Mouse (Mus musculus): ENCODE data around the gene Atp8a1.
"Not testable (repeated sequence)": the region's sequence is repeated elsewhere in the genome, so short reads cannot be mapped to it uniquely, and the experiment has no call there.

Gene Atp8a1

DNA sequence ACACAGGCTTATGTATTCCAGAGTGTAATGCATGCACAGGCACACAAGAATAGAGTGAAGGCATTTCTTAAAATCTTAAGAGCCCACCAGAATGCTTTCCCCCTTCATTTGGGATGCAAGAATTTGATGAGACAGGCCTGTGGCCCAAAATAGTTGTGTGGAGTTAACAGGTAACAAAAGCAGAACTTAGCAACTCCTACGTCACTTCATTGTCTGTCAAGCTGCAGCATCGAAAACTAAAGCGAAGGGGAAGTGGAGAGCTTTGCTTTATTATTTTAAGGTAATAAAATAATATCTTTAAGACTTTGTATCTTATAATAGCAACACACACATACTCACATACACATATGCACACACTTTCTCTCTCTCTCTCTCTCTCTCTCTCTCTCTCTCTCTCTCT lies 20.3 kb downstream of the Atp8a1 start:
- in situ Hi-C loops (cut with MboI, MseI) = no loop called here

DNA sequence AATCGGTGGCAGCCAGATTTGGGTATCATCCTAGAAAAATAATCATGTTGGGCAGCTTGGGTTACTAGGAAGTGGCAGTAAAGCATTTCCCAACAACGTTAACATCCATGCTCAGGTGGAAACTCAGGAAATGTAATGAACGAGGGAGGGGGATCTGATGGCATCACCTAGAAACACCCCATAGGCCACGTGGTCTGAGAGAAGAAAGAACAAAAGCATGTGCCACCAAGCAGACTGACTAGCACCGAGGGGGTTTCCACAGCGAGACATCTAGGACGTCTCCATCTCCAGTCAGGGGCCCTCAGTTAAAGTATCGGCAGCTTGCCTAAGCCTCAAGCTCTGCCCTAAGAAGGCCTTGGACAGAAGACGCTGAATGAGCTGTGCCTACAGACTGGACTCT lies 21.0 kb downstream of the Atp8a1 start:
- in situ Hi-C loops (cut with MboI, MseI) = no loop called here

DNA sequence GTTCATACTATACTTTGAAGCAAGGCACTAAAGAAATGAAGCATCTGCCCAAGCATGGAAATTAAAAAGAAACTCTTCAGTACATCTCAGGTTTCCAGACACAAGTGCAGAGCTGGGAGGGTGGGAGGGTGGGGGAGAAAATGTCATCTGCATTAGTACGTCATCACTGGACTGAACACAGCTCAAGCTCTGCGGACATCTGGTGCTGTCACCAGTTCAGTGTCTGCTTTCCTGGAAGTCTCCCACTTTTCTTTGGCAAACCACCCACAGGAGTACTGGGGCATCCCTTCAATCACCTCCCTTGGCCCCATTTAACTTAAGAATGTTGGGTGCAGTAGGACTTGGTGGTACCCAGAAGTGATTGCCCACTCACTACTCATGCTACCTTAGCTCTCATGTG lies 22.6 kb downstream of the Atp8a1 start:
- in situ Hi-C loops (cut with MboI, MseI) = no loop called here

DNA sequence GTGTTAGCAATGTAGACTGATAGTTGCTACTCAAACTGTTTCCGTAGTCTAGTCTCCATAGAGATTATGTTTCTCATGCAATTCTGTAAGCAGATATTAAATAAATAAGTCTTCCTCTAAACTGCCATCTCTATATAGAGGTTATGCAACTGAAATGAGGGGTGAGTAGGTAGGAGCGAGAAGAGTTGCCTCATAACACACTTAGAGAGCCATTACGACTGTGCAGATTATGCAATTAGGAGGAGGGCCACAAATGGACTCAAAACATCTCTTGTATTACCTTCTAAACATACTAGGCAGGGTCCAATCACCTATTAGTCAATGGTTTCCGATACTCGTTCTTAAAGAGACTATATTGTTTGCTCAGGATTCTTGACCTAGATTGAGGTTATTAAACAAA lies 23.5 kb downstream of the Atp8a1 start:
- in situ Hi-C loops (cut with MboI, MseI) = no loop called here

DNA sequence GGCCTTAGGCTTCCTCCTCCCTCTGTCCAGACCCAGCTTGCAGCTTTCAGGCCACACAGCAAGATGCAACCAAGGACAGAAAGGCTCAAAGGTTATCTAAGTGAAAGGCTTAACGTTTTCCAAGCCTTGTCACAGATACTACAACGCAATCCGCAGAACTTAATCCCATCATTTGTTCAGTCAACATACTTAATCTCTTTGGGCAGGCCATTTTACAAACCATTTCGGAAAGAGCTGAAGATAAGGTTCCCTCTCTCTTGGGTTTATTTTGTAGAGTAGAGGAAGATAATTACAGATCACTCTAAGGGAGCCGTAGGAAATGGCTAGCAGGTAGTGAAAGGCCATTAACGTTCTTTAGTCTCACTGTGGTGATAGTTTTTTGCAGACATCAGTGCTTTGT lies 24.6 kb downstream of the Atp8a1 start:
- in situ Hi-C loops (cut with MboI, MseI) = no loop called here

DNA sequence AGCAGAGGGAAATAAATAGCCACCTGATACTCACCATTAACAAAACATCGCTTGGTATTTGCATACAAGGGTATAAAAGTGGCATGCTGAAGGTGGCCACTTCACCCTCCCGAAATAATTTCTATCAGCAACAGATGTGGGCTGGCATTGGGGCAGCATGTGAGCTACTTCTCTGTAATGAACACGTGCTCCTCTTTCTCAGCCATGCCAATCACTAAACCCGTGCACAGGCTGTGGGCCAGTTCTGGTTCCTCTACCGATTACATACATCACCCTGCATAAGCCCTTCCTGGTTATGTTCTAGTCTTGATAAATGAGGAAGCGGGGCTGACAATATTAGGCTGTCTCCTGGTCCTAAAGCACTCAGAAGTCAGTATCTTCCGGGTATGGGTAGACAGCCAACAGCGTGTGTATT lies 25.2 kb downstream of the Atp8a1 start:
- in situ Hi-C loops (cut with MboI, MseI) = no loop called here

DNA sequence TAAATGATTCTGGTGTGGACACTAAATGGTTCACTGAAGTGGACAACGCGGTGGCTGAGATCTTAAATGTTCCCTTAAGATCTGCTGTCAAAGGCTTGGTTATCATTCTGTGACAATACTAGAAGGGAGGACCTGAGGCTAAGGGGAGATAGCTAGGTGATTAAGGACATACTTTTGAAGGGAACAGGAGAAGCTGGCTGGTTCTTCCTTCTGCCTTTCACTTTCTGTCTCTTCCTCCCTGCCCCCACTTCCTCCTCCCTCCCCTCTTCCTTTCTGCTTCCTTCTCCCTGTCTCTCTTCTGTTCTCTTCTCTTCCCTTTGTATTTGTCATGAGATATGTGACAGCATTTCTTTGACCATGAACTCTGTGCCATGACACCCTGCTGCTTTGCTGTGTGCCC lies 26.0 kb downstream of the Atp8a1 start:
- in situ Hi-C loops (cut with MboI, MseI) = no loop called here

DNA sequence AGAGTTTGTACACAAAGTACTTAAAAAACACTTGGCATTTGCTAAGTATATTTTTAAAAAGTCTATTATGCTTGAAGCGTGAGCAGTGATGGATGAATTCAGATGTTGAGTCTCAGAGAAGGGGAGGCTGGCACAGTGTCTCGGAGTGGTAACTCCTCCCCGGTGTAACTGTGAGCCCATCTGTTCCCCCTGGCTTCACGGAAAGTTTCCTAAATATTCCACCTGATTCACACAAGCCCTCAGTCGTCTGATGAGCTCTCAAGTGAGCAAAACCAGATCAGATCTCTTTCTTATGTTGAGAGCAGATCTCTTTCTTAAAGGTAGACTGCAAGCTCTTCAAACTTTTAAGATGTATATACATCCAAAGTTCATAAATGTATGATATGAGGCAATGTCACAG lies 27.8 kb downstream of the Atp8a1 start:
- in situ Hi-C loops (cut with MboI, MseI) = no loop called here

DNA sequence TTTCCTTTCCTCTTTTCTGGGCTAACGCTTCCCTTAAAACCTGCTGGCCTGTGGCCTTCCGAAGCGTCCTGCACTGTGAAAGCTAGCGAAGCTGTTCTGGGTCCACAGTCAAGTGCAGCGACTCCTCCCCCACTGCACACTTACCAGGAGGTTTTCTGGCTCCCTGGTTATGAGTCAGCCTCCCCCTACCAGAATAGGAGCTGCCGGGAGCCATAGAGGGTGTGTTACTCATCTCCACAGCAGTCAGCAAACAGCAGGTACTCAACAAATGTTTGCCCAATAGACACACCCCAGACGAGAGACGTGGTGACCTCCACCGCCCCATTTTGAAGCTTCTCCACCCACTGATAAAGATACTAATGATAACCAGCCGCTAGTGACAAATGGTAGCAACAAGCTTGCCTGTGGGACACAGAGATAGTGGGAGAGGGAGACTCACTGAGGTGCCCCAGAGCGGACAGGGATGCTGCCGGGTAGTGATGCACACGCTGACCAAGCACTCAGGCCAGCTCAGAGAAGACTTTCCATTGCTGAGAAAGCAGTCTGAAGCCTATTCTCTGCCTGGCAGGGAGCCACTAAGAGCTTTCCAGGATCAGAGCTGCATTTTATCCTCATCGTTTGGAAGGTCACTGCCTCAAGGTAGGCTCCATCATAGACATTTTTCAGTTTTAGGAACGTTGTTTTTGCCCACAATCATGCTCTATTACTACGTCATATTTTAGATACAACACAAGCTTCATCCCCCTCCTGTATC lies 31.5 kb downstream of the Atp8a1 start:
- in situ Hi-C loops (cut with MboI, MseI) = no loop called here

DNA sequence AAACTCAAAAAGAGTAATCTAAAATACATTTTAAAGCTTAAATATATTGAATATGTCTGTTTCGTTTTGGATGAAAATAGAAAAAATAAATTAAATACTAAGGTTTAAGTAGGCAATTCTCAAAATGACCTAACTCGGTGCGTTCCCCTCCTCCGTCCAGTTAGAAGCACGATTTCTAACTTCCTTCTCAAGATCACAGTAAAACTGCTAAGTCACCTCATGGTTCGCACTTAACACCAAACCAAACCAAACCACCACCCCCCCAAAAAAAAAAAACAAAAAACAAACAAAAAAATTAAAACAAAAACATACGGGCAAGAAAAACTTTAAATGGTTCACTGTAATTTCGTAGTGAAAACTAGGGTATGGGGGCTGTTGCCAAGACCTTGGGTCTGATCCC lies 32.2 kb downstream of the Atp8a1 start:
- in situ Hi-C loops (cut with MboI, MseI) = not testable (repeated sequence)

DNA sequence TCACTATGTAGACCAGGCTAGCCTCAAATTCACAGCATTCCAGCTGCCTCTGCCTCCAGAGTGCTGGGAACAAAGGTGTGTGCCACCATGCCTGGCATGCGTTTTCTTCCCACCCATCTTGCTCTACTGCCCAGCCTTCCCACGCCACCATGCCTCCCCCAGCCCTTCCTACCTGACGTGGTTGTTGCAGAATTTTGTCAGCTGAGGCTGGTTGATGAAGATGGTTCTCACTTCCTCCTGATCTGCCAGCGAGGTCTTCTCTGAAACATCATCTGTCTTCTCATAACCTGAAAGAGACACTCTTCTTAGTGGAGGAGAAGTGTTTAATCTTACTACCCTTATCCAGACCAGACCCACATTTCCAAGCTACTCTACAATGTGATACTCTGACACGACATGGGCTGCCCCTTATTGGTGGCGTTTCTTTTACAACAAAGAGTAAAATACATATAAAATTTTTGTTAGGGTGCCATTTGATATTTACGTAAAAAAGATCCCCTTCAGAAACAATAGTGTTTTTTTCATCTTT lies 32.7 kb downstream of the Atp8a1 start:
- in situ Hi-C loops (cut with MboI, MseI) = no loop called here

DNA sequence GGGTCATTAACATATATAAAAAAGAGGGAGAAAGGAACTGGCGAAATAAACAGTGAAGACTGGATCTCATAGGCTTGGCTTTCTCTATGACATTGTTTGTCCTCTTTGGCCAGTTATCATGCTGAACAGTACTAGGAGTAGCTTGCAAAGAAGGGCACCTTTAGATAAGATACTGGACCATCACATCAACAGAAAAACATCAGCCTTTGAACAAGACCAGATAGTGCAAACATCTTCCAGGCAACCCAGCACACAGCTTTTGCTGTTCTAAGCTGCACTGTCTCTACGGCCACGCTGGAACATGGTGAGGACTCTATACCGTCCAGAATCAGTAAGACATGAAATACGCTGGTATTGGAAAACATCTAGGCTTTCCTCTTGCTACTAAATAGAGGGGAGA lies 33.9 kb downstream of the Atp8a1 start:
- in situ Hi-C loops (cut with MboI, MseI) = no loop called here

DNA sequence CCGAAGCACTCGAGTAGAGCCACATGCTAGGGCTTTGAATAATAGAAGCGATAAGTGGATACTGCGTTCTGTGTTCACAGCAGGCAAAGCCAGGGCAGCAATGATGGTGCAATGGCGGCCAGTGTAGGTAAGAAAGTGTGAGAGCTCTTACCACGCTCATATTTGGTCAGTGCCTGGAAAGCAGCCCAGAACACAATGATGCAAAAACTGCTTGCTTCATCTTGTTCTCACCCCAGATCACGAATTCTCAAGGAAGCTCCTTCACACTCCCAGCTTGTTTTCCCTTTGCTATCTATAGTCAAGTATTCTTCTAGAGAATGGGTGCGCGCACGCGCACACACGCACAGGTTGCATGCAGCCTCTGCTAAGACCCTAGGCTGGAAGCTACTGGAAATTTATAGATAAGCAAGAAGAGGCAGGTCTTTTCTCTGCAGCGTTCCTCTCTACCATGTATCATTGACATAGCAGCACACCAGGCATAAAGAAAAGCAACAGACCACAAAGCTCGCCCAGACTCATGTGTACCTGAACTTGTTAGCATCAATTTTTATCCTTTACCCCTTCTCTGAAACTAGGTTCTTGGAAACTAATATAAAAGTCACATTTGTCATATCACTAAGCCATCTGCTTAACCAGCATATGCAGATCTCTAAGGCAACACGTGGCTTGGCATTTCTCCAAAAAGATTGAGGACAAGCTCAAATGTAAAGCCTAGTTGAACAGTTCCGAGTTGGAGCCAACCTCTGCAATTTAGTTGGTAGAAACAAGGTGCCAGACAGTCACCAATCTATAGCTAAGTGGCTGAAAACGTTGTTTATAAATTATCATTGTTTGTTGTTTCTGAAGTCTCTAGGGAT lies 44.8 kb downstream of the Atp8a1 start:
- in situ Hi-C loops (cut with MboI, MseI) = no loop called here

DNA sequence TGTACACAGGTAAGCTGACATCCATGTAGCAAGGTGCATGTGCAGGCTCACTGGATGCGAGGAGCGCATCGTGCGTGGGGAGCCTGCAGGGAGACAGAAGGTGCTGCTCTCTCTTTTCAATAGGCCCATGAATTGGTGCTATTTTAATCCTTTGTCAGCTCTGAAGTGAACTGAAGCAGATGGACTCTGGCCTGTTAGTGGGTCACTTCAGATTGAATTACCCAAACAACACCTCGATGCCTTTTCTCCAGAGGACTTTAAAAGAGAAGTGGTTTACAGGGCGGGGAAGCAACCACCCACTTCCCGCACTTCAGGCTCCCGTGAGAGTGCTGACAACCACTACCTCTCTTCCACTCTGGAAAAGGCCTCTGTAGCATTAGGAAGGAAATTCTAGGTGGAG lies 46.4 kb downstream of the Atp8a1 start:
- in situ Hi-C loops (cut with MboI, MseI) = no loop called here

DNA sequence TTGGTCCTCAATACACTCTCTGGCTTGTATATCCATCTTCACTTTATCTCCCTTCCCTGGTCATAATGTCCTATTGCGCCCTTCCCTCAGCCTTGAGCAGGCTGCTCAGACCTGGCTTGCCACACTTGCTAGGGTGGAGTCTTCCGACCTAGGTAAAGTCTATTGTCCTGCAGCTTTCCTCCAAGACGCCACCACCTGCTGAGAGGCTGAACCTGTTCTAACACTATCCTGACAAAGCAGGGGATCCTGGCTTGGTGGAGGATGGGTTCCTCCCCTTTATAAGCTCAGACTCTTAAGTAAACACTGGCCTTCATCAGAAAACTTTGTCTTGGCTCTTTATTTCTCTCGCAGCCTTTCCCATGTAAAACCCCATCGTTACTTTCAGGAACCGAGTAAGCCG lies 47.4 kb downstream of the Atp8a1 start:
- in situ Hi-C loops (cut with MboI, MseI) = no loop called here

DNA sequence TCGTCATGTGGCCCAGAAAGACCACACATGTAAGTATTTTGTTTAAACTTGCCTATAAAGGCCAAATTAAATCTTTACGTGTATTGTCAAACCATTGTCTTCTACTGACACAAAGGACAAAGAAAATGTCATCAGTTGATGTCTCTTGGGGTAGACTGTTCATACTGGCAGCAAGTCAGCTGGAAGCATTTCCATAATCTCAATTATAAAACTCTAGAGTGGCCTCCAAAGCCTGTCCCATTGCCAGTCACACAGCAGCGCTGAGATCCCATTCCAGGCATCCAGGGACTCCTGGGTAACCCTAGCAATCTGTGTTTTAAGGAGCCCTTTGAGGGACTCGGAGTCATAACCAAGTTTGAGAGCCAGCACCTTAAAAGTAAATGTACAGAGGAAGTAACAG lies 48.9 kb downstream of the Atp8a1 start:
- in situ Hi-C loops (cut with MboI, MseI) = no loop called here

DNA sequence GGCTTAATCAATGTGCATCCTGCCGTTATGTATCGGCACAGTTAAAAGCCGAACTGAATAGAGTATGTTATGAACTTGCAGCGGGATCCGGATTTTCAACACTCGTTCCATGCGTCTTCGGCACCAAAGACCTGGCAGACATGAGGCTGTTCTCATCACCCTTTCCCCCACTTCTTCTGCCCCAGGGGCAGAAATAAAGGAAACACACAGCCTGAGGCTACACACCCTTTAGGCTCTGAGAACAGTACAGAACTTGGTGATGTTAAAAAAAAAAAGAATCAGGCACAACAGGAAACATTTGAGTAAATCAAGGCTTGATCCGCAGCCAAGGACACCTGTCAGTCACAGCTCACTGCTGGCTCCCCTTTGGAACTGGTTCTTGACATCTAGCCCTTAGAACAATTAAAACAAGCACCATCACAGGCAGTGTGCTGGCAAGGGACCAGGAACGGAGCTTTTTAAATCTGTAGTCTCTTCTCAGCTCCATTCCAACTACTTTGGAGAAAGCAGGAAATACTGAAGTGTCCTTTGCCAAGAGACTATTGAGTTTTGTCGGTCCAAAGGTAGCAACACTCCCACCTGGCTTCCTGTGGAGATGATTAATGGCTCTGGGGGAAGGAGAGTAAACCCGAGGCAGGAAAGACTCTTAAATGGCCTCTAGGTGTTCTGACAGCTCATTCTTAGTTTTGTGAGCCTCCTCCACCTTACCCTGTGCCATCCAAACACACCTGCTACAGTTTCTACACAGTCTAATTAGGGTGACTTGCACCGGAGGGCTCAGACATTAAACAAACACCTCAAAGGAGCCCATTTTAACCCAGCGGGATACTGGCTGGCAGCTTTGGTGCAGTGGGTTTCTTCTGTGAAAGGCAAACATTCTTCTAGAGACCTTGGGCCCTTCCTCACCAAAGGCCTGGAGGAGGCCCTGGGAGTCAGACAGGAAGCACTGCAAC lies 50.0 kb downstream of the Atp8a1 start:
- in situ Hi-C loops (cut with MboI, MseI) = no loop called here

DNA sequence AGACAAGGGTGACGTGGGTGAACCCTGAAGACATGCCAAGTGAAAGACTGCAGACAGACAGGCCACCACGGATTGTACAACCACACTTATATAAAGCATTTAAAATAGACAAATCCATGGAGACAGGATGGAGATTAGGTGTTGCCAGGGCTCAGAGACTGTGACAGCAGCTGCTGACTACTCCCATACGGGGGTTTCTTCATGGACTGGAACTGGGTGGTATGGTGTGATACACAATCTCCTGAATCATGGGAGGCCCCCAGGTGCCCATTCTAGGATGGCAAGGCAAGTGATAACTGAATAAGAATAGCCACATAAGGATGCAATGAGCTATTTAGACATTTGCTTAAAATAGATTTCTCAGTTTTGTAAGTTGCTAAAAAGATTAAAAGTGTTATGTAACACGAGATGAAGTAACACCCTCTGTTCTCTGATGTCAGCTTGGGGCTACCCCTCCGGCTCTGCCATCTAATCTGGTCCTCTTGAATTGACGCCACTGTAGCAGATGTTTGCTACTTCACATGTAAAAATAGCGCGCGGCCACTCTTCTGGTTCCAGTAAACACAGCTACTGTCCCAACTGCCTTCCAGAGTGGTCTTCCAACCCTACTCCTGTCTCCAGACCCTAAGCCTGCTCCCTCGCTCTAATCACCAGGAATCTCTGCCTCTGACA lies 53.0 kb downstream of the Atp8a1 start:
- in situ Hi-C loops (cut with MboI, MseI) = no loop called here

DNA sequence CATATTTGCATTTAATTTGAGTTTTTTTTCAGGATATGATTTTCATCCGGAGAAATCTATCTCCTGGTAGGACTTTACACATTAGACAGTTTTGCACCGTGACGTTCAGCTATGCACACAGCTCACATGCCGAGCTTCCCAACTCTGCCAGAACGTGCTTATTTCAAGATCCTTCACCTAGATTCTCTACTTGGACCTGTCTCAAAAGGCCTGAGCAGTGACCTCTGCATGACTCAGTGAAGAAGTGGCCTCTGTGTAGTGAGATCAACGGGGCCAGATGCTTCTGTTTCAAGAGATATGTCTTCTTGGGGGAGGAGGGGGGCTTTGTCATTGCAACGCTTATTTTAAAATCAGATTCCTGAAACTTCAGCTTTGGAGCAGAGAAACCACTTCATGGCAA lies 64.5 kb downstream of the Atp8a1 start:
- in situ Hi-C loops (cut with MboI, MseI) = no loop called here

DNA sequence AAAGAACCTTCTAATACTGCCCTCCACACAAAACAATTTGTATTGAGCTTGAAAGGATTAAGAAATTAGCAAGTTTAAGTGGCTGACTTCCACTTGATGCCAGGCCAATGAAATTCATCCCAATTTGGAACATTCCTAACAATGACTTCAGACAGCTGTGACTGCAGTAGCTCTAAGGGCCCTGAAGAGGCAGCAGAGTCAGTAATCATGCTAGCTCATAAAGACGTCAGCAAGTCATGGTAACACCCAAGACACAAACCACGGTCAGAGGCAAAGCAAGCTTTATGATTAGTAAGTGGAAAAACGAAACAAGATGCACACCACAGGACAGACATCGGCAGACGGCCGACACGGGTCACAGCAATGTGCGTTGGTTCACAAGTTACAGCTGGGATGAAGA lies 69.2 kb downstream of the Atp8a1 start:
- in situ Hi-C loops (cut with MboI, MseI) = no loop called here

DNA sequence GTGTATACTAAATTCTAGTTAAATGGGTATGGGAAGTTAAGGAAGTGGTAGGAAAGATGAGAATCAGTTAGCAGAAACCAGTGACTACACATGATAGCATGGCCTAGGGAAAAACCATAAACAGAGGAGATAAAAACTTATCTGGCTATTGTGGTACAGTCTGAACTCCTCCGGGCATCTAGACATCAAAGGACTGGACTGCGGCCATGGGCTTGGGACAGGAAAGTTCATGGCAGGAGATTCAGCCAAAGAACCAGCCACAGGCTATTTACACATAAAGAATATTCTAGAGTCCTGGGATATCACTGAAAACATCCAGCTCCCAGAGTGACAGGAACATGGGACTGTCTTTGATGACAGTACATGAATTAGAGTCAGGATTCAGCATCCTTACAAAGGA lies 73.0 kb downstream of the Atp8a1 start:
- in situ Hi-C loops (cut with MboI, MseI) = no loop called here
